Mouse (Mus musculus) bone marrow, adult 2 months (tissue): ENCODE results near the gene Lrp1.

ENCODE experiments used
- CTCF ChIP-seq: fragments of 200-500 bp; IDR thresholded peaks from 2 replicates; pipeline ENCODE4 v1.5.1; 2011; ENCODE audit warnings: low read length, control low read depth; ENCODE audit not compliant: control insufficient read depth, insufficient read depth
- POLR2A ChIP-seq: fragments of 200-500 bp; IDR thresholded peaks from 2 replicates; pipeline ENCODE4 v1.6.1; 2011; ENCODE audit warnings: low read depth, mild to moderate bottlenecking, control low read depth, low read length, borderline replicate concordance; ENCODE audit not compliant: control insufficient read depth

GRCm38 (mm10) chr10:127618173-127618572, 2.8 kb downstream of the Lrp1 start:
- TF ChIP-seq CTCF (no peak), POLR2A (no peak)
